Mouse (Mus musculus) embryonic fibroblast, embryonic 13.5 days (primary cell): ENCODE measurements around the gene Bicdl2.

Source experiments
- CTCF ChIP-seq: IDR thresholded peaks from 2 replicates; pipeline ENCODE4 v1.5.1; 2011; ENCODE audit warnings: mild to moderate bottlenecking, control low read depth, low read length, moderate library complexity, borderline replicate concordance; ENCODE audit not compliant: insufficient read depth
- POLR2A ChIP-seq: IDR thresholded peaks from 2 replicates; pipeline ENCODE4 v1.6.1; 2011; ENCODE audit warnings: low read depth, mild to moderate bottlenecking, control low read depth, low read length, moderate library complexity

DNA sequence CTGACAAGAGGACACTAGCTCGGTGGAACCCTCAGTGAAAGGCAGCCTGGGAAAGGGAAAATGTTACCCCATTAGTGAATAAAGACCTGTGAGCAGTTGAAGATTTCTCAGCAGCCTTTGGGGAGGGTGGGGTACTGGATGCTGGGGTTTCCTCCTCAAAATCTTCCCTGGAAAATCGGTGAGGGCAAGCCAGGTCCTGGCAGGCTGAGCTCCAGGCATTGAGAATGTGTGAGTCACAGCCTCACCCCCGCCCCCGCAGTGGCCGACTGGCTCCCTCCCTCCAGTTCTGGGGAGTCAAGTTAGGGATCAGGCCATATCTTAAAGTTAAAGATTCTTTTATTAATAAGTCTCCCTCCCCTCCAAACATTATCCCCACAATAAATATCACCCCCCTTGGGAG, 14.8 kb downstream of the Bicdl2 start:
- TF ChIP-seq POLR2A: peak; percentile 52; the same call in 1 of the 2 replicates
- TF ChIP-seq CTCF: no peak
